Mouse (Mus musculus) heart, postnatal 0 days (tissue): ENCODE measurements around the gene Sdk2.

Experiments used
- CTCF ChIP-seq: IDR thresholded peaks from 2 replicates; pipeline ENCODE4 v1.5.1; 2016; ENCODE audit warnings: antibody characterized with exemption, control low read depth, low read depth
- EP300 ChIP-seq: IDR thresholded peaks from 2 replicates; pipeline ENCODE4 v1.6.1; 2016; ENCODE audit warnings: antibody characterized with exemption, low read depth

DNA sequence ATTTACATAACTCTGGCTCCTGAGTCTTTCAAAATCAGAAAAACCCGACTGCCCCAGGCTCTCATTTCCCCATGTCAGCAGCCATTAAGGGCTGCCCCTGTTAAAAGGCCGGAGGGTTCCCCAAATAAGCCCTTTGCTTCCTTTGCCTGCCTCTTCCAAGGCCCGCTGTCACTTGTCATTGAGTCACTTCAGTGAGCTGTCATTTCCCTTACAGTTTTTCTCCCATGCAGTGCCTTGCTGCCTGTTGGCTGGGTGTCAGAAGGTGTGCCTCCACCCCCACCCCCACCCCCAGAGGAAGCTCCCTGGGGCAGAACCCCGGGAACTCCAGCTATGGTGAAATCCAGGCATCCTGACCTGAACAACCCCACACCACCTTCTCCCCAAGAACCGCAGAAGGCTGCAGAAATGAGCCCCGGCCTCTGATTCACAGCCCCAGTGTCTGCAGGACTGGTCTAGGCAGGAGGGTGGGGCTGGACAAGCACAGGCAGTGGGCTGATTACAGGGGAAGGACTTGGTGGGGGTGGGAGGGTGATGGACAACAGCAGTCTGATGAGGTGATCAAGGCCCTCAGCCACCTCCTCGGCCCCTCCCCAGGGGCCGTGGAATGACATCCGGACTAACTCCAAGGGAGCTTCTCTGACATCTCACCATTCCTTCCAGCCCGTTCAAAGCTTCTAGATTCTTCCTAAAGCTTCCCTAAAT lies 300.4 kb downstream of the Sdk2 start:
- no peak for TF ChIP-seq CTCF
- TF ChIP-seq EP300 = no peak
